Mouse (Mus musculus) bone marrow, adult 2 months (tissue): ENCODE data around the gene 3110082I17Rik.

Experiments used
- CTCF ChIP-seq: fragments of 200-500 bp; IDR thresholded peaks from 2 replicates; pipeline ENCODE4 v1.5.1; 2011; ENCODE audit warnings: low read length, control low read depth; ENCODE audit not compliant: control insufficient read depth, insufficient read depth
- POLR2A ChIP-seq: fragments of 200-500 bp; IDR thresholded peaks from 2 replicates; pipeline ENCODE4 v1.6.1; 2011; ENCODE audit warnings: low read depth, mild to moderate bottlenecking, control low read depth, low read length, borderline replicate concordance; ENCODE audit not compliant: control insufficient read depth

DNA sequence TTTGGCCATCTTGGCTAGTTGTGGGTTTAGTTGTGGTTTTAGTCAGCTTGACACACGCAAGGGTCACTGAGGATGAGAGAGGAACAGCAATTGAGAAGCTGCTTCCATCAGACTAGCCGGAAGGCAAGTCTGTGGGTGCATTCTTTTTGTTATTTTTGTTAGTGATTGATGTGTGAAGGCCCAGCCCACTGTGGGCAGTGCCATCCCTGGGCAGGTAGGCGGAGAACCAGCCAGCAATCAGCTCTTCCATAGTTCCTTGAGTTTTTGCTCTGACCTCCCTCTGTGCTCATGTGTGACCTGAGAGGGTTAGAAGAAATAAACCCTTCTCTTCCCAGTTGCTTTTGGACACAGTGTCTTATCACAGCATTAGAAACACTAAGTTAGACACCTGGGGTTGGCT is 87.2 kb downstream of the 3110082I17Rik start:
- TF ChIP-seq CTCF = no peak
- TF ChIP-seq POLR2A = no peak
